In the genomic region with DNA sequence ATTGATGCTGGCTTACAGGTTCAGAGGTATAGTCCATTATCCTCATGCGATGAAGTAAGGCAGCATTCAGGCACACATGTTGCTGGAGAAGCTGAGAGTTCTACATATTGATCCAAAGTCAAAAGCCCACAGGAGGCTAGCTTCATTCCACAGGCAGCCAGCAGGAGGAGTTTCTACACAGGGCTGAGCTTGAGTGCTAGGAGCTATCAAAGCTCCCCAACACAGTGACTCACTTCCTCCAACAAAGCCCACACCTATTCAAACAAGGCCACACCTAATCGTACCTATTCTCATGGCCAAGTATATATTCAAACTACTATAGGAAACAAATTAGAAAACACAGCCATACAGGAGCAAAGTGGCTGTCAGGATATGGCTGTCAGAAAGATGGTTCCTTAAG, we compare ENCODE assay signal across 24 mouse cellular contexts.
DNase-seq lines count a peak whose midpoint lies in the region; ATAC-seq and TF ChIP-seq lines count a peak whose summit lies in the region.
"Had no signal": no experiment of that assay in that cellular context is flagged by ENCODE, and none has a peak within 500 bp of the region (broad histone marks: within the 10 kb centered on the region; RNA-seq: fewer than 3 reads in every experiment).

No protein-coding gene starts in this region.

- TF ChIP-seq CTCF in intestine, postnatal 0 days (IDR thresholded peaks at IDR 0.05; ENCODE audit: low read depth), result 0 out of 2 replicates have a peak, but pooled peaks have one; percentile 8
- peak; percentile 60 for TF ChIP-seq CTCF in stomach, postnatal 0 days (IDR thresholded peaks at IDR 0.05; ENCODE audit: low read depth)

- H3K36me3 ChIP-seq in intestine, postnatal 0 days (ENCODE audit: control insufficient read depth, insufficient read depth), result no peaks in the 10 kb centered on the region
- no peaks in the 10 kb centered on the region for H3K36me3 ChIP-seq in intestine, embryonic 15.5 days
- H3K36me3 ChIP-seq in stomach, postnatal 0 days (ENCODE audit: control insufficient read depth, insufficient read depth, low read length), result no peaks in the 10 kb centered on the region
- H3K36me3 ChIP-seq: embryonic facial prominence, embryonic 10.5 days; forebrain, embryonic 10.5 days; G1E; heart, embryonic 15.5 days had no signal

- DNase-seq in 416B (ENCODE audit: low read depth) (peak; percentile 23), R1 (ENCODE audit: low read depth, low spot score) (peak; percentile 15)
- DNase-seq in stomach, postnatal 0 days (ENCODE audit: low spot score), result peak; percentile 42
- DNase-seq in cerebellum, adult 11-12 months, result no peak
- DNase-seq in gastrocnemius, postnatal 4 days (ENCODE audit: low spot score in 2 of 2), result no peak
- DNase-seq: adrenal gland, postnatal 25 days; cerebellum, adult 2 months; cerebellum, postnatal 10 days; gastrocnemius, adult 2 months; gastrocnemius, postnatal 36 days; heart, adult 18-20 months; heart, postnatal 14 days had no signal

- TF ChIP-seq EP300 in stomach, postnatal 0 days (optimal IDR thresholded peaks at IDR 0.05), result no peak

- no peaks in the 10 kb centered on the region for H3K4me1 ChIP-seq in intestine, postnatal 0 days (replicated peaks; ENCODE audit: control insufficient read depth, insufficient read depth, low read length)
- no peaks in the 10 kb centered on the region for H3K4me1 ChIP-seq in intestine, embryonic 15.5 days (replicated peaks)
- no peaks in the 10 kb centered on the region for H3K4me1 ChIP-seq in stomach, postnatal 0 days (replicated peaks; ENCODE audit: control insufficient read depth, insufficient read depth)
- H3K4me1 ChIP-seq: embryonic facial prominence, embryonic 10.5 days; forebrain, embryonic 10.5 days; heart, embryonic 15.5 days had no signal

- H3K9me3 ChIP-seq in intestine, postnatal 0 days (ENCODE audit: control insufficient read depth), result no peaks in the 10 kb centered on the region
- H3K9me3 ChIP-seq in intestine, embryonic 15.5 days, result no peaks in the 10 kb centered on the region
- H3K9me3 ChIP-seq in stomach, postnatal 0 days (ENCODE audit: control insufficient read depth, low read length), result no peaks in the 10 kb centered on the region
- H3K9me3 ChIP-seq: embryonic facial prominence, embryonic 10.5 days; forebrain, embryonic 10.5 days; heart, embryonic 15.5 days had no signal

- no peak overlapping the region for H3K27ac ChIP-seq in intestine, postnatal 0 days (ENCODE audit: low read depth, low read length)
- H3K27ac ChIP-seq in intestine, embryonic 15.5 days, result no peak overlapping the region
- no peak overlapping the region for H3K27ac ChIP-seq in stomach, postnatal 0 days (replicated peaks)
- H3K27ac ChIP-seq: embryonic facial prominence, embryonic 10.5 days; forebrain, embryonic 10.5 days; gastrocnemius, adult 2 months; heart, embryonic 15.5 days; hindbrain, embryonic 14.5 days had no signal

- no peak overlapping the region for H3K9ac ChIP-seq in intestine, postnatal 0 days (ENCODE audit: low read depth, low read length)
- no peak overlapping the region for H3K9ac ChIP-seq in intestine, embryonic 15.5 days
- no peak overlapping the region for H3K9ac ChIP-seq in stomach, postnatal 0 days (ENCODE audit: low read length)
- H3K9ac ChIP-seq: heart, embryonic 15.5 days; hindbrain, embryonic 14.5 days had no signal

- no peaks in the 10 kb centered on the region for H3K27me3 ChIP-seq in intestine, postnatal 0 days (replicated peaks; ENCODE audit: control insufficient read depth, insufficient read depth, low read length)
- no peaks in the 10 kb centered on the region for H3K27me3 ChIP-seq in intestine, embryonic 15.5 days (replicated peaks)
- no peaks in the 10 kb centered on the region for H3K27me3 ChIP-seq in stomach, postnatal 0 days (ENCODE audit: control insufficient read depth, insufficient read depth, low read length)
- H3K27me3 ChIP-seq: heart, embryonic 15.5 days had no signal

- 71% methylated on average over 2 of the region's 2 CpGs for WGBS in intestine, postnatal 0 days
- WGBS in intestine, embryonic 15.5 days, result 81% methylated on average over 2 of the region's 2 CpGs
- WGBS in stomach, postnatal 0 days, result 67% methylated on average over 2 of the region's 2 CpGs

- no peak overlapping the region for H3K4me2 ChIP-seq in intestine, postnatal 0 days (replicated peaks; ENCODE audit: low read depth)
- H3K4me2 ChIP-seq in intestine, embryonic 15.5 days (replicated peaks), result no peak overlapping the region
- no peak overlapping the region for H3K4me2 ChIP-seq in stomach, postnatal 0 days (replicated peaks; ENCODE audit: low read depth)
- H3K4me2 ChIP-seq: heart, embryonic 11.5 days; heart, embryonic 15.5 days; hindbrain, embryonic 14.5 days had no signal

- ATAC-seq in intestine, postnatal 0 days, result no peak
- ATAC-seq in intestine, embryonic 15.5 days, result no peak
- peak; percentile 99 for ATAC-seq in stomach, postnatal 0 days (ENCODE audit: low FRiP score, low TSS enrichment)
- ATAC-seq: activated CD4-positive, CD25-positive, alpha-beta regulatory T cell, adult 4 months; forebrain, embryonic 14.5 days; intestine, embryonic 16.5 days had no signal

- no peak overlapping the region for H3K4me3 ChIP-seq in intestine, postnatal 0 days (ENCODE audit: low read depth, low read length)
- H3K4me3 ChIP-seq in intestine, embryonic 15.5 days (replicated peaks), result no peak overlapping the region
- H3K4me3 ChIP-seq in stomach, postnatal 0 days (ENCODE audit: low read depth, low read length), result no peak overlapping the region
- H3K4me3 ChIP-seq: embryonic facial prominence, embryonic 10.5 days; erythroblast, embryonic 14.5 days; forebrain, embryonic 10.5 days; gastrocnemius, adult 2 months; heart, embryonic 15.5 days had no signal

Comparison
In these comparisons a context has a peak if more than half of its experiments do, and no peak if none do; other contexts are left out.
1. DNase-seq: peak in 416B (single experiment), R1 (single experiment) and stomach, postnatal 0 days (single experiment); none in cerebellum, adult 11-12 months (single experiment) and gastrocnemius, postnatal 4 days (0 of 2).